Mouse (Mus musculus): Measurements from ENCODE around the gene Wnk2.

Wnk2 gene

GRCm38 (mm10) chr13:49147858-49148226, at the start of gene Wnk2:
TSS of gene Wnk2 (minus strand) at chr13:49148014.
- DNase-seq = peak; percentile 51 to 65

- DNase-seq = no peak
Observed at GRCm38 (mm10) chr13:49196766-49197165, 49.0 kb upstream of the Wnk2 start.

- DNase-seq = no peak
Observed at GRCm38 (mm10) chr13:49196211-49196610, 48.4 kb upstream of the Wnk2 start.

GRCm38 (mm10) chr13:49195651-49196050, 47.8 kb upstream of the Wnk2 start:
- DNase-seq = no peak

GRCm38 (mm10) chr13:49194811-49195210, 47.0 kb upstream of the Wnk2 start:
- no peak for DNase-seq

GRCm38 (mm10) chr13:49193650-49194049, 45.8 kb upstream of the Wnk2 start:
- no peak for DNase-seq

- no peak for DNase-seq
Observed at GRCm38 (mm10) chr13:49192156-49192855, 44.5 kb upstream of the Wnk2 start.

GRCm38 (mm10) chr13:49191673-49192035, 43.8 kb upstream of the Wnk2 start:
- DNase-seq = no peak

GRCm38 (mm10) chr13:49190876-49191672, 43.3 kb upstream of the Wnk2 start:
- peak; percentile 78 to 82 for DNase-seq

GRCm38 (mm10) chr13:49189970-49190870, 42.4 kb upstream of the Wnk2 start:
- peak; percentile 86 to 88 for DNase-seq

GRCm38 (mm10) chr13:49188966-49189360, 41.1 kb upstream of the Wnk2 start:
- DNase-seq = no peak

GRCm38 (mm10) chr13:49188219-49188965, 40.6 kb upstream of the Wnk2 start:
- DNase-seq = peak in 1 of 2 experiments; percentile 46

- peak; percentile 76 to 81 for DNase-seq
Observed at GRCm38 (mm10) chr13:49187288-49188218, 39.7 kb upstream of the Wnk2 start, which contains the start of gene Ninj1. TSS of gene Ninj1 (plus strand) at chr13:49187485.

GRCm38 (mm10) chr13:49186798-49187287, 39.0 kb upstream of the Wnk2 start:
- no peak for DNase-seq

GRCm38 (mm10) chr13:49183646-49184045, 35.8 kb upstream of the Wnk2 start:
- DNase-seq = peak in 1 of 2 experiments; percentile 40

GRCm38 (mm10) chr13:49183161-49183560, 35.3 kb upstream of the Wnk2 start:
- no peak for DNase-seq

GRCm38 (mm10) chr13:49181411-49181984, 33.7 kb upstream of the Wnk2 start:
- no peak for DNase-seq

- DNase-seq = no peak
Observed at GRCm38 (mm10) chr13:49180691-49181090, 32.9 kb upstream of the Wnk2 start.

- no peak for DNase-seq
Observed at GRCm38 (mm10) chr13:49180274-49180673, 32.5 kb upstream of the Wnk2 start.

GRCm38 (mm10) chr13:49178839-49179585, 31.2 kb upstream of the Wnk2 start:
- no peak for DNase-seq
